Mouse (Mus musculus) liver, adult 2 months (tissue): ENCODE measurements around the gene Olfr606. TPM values are rescaled to one million over a fixed set of nuclear protein-coding genes. Genes with fewer than 3 reads are reported as not detected.
"Not testable (repeated sequence)": the region's sequence is repeated elsewhere in the genome, so short reads cannot be mapped to it uniquely, and the experiment has no call there.

Experiments
- DNase-seq: peaks from one replicate; pipeline ENCODE4 v3.0.0-alpha.2; 2011; ENCODE audit warnings: low read depth, low spot score; ENCODE audit errors: extremely low read depth
- H3K27ac ChIP-seq: fragments of 200-500 bp; replicated peaks from 2 replicates; pipeline ENCODE4 v1.5.1; 2012; ENCODE audit warnings: low read depth, mild to moderate bottlenecking, control low read depth, inconsistent platforms, low read length; ENCODE audit not compliant: insufficient read depth
- H3K27me3 ChIP-seq: fragments of 200-500 bp; 2 replicates; pipeline ENCODE4 v1.6.1; 2012; ENCODE audit warnings: mild to moderate bottlenecking, moderate library complexity, low read length, inconsistent platforms; ENCODE audit not compliant: control insufficient read depth, insufficient read depth
- H3K36me3 ChIP-seq: fragments of 200-500 bp; 2 replicates; pipeline ENCODE4 v1.6.1; 2012; ENCODE audit warnings: low read length, inconsistent platforms; ENCODE audit not compliant: control insufficient read depth, insufficient read depth
- H3K4me1 ChIP-seq: fragments of 200-500 bp; 2 replicates; pipeline ENCODE4 v1.6.1; 2011; ENCODE audit warnings: low read length; ENCODE audit not compliant: control insufficient read depth, insufficient read depth
- H3K4me3 ChIP-seq: fragments of 200-500 bp; 2 replicates; pipeline ENCODE4 v1.5.1; 2011; ENCODE audit warnings: low read depth, mild to moderate bottlenecking, control low read depth, low read length, moderate library complexity; ENCODE audit not compliant: insufficient read depth
- H3K79me2 ChIP-seq: fragments of 200-500 bp; 2 replicates; pipeline ENCODE4 v1.6.1; 2012; ENCODE audit warnings: inconsistent platforms, mild to moderate bottlenecking, low read length, moderate library complexity; ENCODE audit not compliant: control insufficient read depth, insufficient read depth
- H3K9ac ChIP-seq: fragments of 200-500 bp; 2 replicates; pipeline ENCODE4 v1.6.1; 2012; ENCODE audit warnings: low read depth, mild to moderate bottlenecking, control low read depth, inconsistent platforms, low read length
- CTCF ChIP-seq: fragments of 200-500 bp; IDR thresholded peaks from 2 replicates; pipeline ENCODE4 v1.5.1; 2011; ENCODE audit warnings: low read depth, low read length, control low read depth
- POLR2A ChIP-seq: fragments of 200-500 bp; IDR thresholded peaks from 2 replicates; pipeline ENCODE4 v1.6.1; 2011; ENCODE audit warnings: low read length, control low read depth; ENCODE audit not compliant: insufficient read depth; ENCODE audit errors: extremely low read depth
- WGBS: fragments of 180-500 bp; shearing (Covaris S2); methylation state at CpG from one replicate; pipeline ENCODE4 v1.1.7; 2018; 5-methylcytosine and 5-hydroxymethylcytosine counted together
- polyA plus RNA-seq: library from polyadenylated mRNA; depleted of rRNA; stranded (reverse); fragments of >200 nt; gene quantifications from 2 replicates; pipeline ENCODE4 v1.2.3, GENCODE M21; 2012; rRNA removed
- total RNA-seq: library from RNA; depleted of rRNA; stranded (reverse); fragments of >200 nt; gene quantifications from 2 replicates; pipeline ENCODE4 v1.2.3, GENCODE M21; 2014; rRNA removed

Gene Olfr606
- total RNA-seq: not detected in 2 replicates
- not detected in 2 replicates for polyA plus RNA-seq

DNA sequence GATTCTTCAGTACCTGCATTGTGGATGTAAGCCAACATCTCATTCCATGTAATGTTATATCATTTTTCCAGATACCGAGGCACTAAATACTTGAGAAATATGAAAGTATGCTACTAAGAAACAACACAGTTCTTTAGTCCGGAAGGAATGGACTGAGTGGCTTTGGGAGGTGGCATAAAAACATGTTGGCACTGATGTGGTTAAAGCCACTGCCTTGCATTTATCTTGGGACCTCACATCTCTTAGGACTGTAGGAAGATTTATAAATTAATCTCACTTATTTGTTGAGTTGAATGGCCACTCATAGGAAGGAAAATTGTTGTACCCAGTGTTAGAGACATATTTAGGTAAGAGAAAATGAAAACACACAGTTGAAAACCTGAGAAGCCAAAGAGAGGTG, at the start of gene Olfr606:
TSS of gene Olfr606 (plus strand) at position 301 of the 400 bp plus-strand sequence.
- Histone ChIP-seq H3K9ac (no peak within 1 kb of the TSS), H3K79me2 (no peaks in the 10 kb centered on the region), H3K27me3 (no peaks in the 10 kb centered on the region), H3K27ac (no peak within 1 kb of the TSS), H3K4me1 (no peaks in the 10 kb centered on the region), H3K36me3 (no peaks in the 10 kb centered on the region), H3K4me3 (no peak within 1 kb of the TSS)
- TF ChIP-seq CTCF (no peak), POLR2A (no peak)
- no peak for DNase-seq
- 86% methylated on average over 2 of the region's 2 CpGs for WGBS

DNA sequence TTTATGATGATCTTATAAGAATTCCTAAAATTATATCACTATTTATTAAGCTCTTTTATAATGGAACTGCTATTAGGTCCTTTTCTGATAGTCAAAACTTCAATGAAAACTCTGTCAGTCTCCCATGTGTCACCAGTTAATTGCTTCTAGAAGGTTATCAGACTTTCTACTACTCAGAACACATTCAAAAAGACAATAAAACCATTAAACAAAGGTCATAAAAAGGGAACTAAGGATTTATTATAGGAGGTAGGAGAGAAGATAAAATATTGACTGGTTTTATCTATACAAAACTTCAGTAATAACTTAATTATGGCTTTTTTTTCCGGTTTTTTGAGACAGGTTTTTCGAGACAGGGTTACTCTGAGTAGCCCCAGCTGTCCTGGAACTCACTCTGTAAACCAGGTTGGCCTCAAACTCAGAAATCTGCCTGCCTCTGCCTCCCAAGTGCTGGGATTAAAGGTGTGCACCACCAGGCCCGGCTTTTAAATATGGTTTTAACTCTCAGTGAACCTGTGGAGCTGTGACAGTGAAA, 42.3 kb upstream of the Olfr606 start:
- not testable (repeated sequence) for H3K9ac ChIP-seq, H3K27ac ChIP-seq, H3K36me3 ChIP-seq, H3K79me2 ChIP-seq, H3K4me1 ChIP-seq, H3K4me3 ChIP-seq, H3K27me3 ChIP-seq, DNase-seq
- WGBS: 63% methylated on average over 3 of the region's 3 CpGs

DNA sequence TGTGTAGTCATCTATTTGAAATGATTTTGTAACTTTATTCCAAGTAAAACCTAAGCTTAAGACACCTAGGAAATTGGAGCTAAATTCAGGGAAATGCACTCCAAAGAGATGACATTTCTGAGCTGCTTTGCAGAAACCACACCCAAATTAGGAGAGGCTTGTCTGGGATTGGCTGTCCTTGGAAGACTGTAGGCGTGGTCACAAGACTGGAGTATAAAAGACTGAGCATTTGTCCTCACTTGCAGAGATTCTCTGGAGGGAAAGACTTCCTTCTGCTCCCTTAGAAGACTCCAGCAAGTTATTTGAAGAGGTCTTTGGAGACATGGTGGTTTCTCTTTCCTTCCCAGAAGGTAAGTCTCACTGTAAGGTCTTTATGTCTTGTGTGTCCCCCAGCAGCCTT, 34.1 kb upstream of the Olfr606 start, which contains the start of gene Usp17lc:
TSS of gene Usp17lc (plus strand) at position 301 of the 400 bp plus-strand sequence.
- not testable (repeated sequence) for H3K9ac ChIP-seq, H3K4me3 ChIP-seq, H3K79me2 ChIP-seq, H3K4me1 ChIP-seq, H3K27me3 ChIP-seq, H3K27ac ChIP-seq, DNase-seq, H3K36me3 ChIP-seq
- 67% methylated on average over 1 of the region's 1 CpGs for WGBS

DNA sequence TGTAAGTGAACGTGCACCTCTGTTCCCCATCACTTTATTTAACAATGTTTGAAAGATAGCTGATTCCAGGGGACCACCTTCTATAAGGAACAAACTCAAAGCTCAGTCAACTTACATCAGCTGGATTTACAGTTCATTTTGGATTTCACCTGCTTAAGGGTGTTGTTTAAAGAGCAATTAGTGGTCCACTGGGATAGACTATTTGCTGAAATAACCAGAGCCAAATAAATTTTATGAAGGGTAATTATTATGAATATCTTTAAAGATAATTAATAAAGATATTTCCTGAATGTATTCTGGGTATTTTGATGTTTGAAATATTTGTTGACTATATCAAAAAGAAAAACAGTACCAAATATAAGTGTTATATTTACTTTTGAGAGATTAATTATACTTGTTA, 3.5 kb upstream of the Olfr606 start, which contains the start of gene Olfr605:
TSS of gene Olfr605 (minus strand) at position 101 of the 400 bp plus-strand sequence.
- WGBS: 83% methylated on average over 1 of the region's 1 CpGs
- no peak for DNase-seq
- Histone ChIP-seq H3K27ac (no peak within 1 kb of the TSS), H3K79me2 (no peaks in the 10 kb centered on the region), H3K36me3 (no peaks in the 10 kb centered on the region), H3K4me3 (no peak within 1 kb of the TSS), H3K27me3 (no peaks in the 10 kb centered on the region), H3K9ac (no peak within 1 kb of the TSS), H3K4me1 (no peaks in the 10 kb centered on the region)
- TF ChIP-seq CTCF (no peak), POLR2A (no peak)

DNA sequence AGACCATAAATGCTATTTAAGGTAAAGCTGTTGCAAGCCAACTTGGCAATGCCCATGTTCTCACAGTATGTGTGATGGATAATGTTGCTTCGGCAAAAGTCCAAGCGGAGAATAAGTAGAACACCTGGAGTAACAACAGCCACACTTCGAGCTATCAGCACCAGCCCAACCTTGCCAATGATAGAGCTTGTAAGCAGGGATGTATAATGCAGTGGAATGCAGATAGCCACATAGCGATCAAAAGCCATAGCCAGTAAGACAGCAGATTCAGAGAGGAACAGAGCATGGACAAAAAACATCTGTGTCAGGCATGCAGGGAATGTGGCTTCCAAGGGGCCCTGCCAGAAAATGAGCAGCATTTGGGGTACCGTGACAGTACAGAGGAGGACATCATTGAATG, 11.7 kb downstream of the Olfr606 start:
- Histone ChIP-seq H3K36me3 (no peaks in the 10 kb centered on the region), H3K4me3 (no peak overlapping the region), H3K27ac (no peak overlapping the region), H3K79me2 (no peaks in the 10 kb centered on the region), H3K27me3 (no peaks in the 10 kb centered on the region), H3K4me1 (no peaks in the 10 kb centered on the region), H3K9ac (no peak overlapping the region)
- DNase-seq: no peak
- no peak for TF ChIP-seq POLR2A
- TF ChIP-seq CTCF: no peak
- 89% methylated on average over 5 of the region's 5 CpGs for WGBS

DNA sequence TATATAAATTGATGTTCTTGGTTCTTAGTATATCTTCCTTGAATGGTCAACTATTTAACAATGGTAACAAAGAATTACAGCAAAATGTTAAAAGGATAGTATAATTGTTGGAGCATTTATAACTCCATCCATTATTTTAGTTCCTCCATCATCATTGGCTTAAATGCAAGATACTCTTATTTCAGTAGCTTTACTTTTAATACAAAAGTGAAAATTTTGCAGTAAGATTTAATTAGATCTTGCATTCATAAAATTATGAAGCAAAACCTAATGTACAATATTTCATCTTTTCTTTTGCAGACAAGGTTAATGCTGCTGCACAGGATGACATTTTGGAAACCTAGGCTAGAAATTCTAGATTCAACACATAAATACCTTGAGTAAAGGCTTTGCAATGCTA, 20.7 kb downstream of the Olfr606 start, which contains the start of gene Olfr608:
TSS of gene Olfr608 (plus strand) at position 301 of the 400 bp plus-strand sequence.
- no peak for DNase-seq
- no peak within 1 kb of the TSS for H3K4me3 ChIP-seq
- no peaks in the 10 kb centered on the region for H3K36me3 ChIP-seq
- H3K27me3 ChIP-seq: no peaks in the 10 kb centered on the region
- no peak for TF ChIP-seq CTCF
- TF ChIP-seq POLR2A: no peak
- H3K9ac ChIP-seq: no peak within 1 kb of the TSS
- H3K4me1 ChIP-seq: no peaks in the 10 kb centered on the region
- no peaks in the 10 kb centered on the region for H3K79me2 ChIP-seq
- no peak within 1 kb of the TSS for H3K27ac ChIP-seq

DNA sequence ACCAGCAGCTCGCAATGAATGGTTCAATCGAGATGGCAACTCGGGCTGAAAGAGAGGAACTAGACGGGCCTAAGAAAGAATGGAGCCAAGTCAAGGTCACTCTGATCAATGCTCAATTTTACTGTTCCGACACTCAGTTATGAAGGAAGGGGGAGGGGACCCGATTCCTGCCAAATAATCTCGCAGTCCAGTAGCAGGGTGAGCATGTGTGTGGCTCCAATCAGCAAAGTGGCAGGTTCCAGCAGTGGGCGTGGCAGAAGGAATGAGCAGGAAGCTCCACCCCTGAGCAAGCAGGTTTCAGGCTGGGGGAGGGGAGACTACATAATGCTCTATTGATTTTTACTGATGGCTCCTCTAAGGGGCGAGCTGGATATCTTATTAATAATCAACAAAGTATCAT, 28.3 kb downstream of the Olfr606 start:
- not testable (repeated sequence) for H3K36me3 ChIP-seq, H3K4me3 ChIP-seq, H3K79me2 ChIP-seq, H3K9ac ChIP-seq, H3K27me3 ChIP-seq, DNase-seq, H3K27ac ChIP-seq, H3K4me1 ChIP-seq
- 75% methylated on average over 9 of the region's 9 CpGs for WGBS
